Mouse (Mus musculus): Measurements from ENCODE around the gene Rars. TPM values are rescaled to one million over a fixed set of nuclear protein-coding genes. Genes with fewer than 3 reads are reported as not detected.

Rars gene
- polyA plus RNA-seq, 1 experiment from 2014 or later = 80.7 TPM

- H3K27me3 ChIP-seq = no peaks in the 10 kb centered on the region
- H3K4me3 ChIP-seq = no peak overlapping the region
- H3K4me1 ChIP-seq = no peaks in the 10 kb centered on the region
- 97% methylated on average over 4 of the region's 4 CpGs for WGBS
- H3K36me3 ChIP-seq = peaks cover 62% of the 10 kb centered on the region
- no peak overlapping the region for H3K27ac ChIP-seq
- H3K9me3 ChIP-seq = no peaks in the 10 kb centered on the region
- no peak for ATAC-seq (ENCODE audit: borderline replicate concordance, extremely low read depth, low FRiP score, low TSS enrichment)
- no peak overlapping the region for H3K9ac ChIP-seq
- H3K4me2 ChIP-seq = no peak overlapping the region
These were observed 49.8 kb downstream of the Rars start for GRCm38 (mm10) chr11:35784537-35784936.

- H3K4me2 ChIP-seq = no peak overlapping the region
- peaks cover 64% of the 10 kb centered on the region for H3K36me3 ChIP-seq
- no peak overlapping the region for H3K27ac ChIP-seq
- no peaks in the 10 kb centered on the region for H3K27me3 ChIP-seq
- no peaks in the 10 kb centered on the region for H3K9me3 ChIP-seq
- ATAC-seq (ENCODE audit: borderline replicate concordance, extremely low read depth, low FRiP score, low TSS enrichment) = no peak
- no peaks in the 10 kb centered on the region for H3K4me1 ChIP-seq
- 86% methylated on average over 3 of the region's 3 CpGs for WGBS
- no peak overlapping the region for H3K4me3 ChIP-seq
- no peak overlapping the region for H3K9ac ChIP-seq
These were observed 50.3 kb downstream of the Rars start for GRCm38 (mm10) chr11:35784002-35784401.

- H3K9ac ChIP-seq = no peak overlapping the region
- H3K4me3 ChIP-seq = no peak overlapping the region
- no peak overlapping the region for H3K4me2 ChIP-seq
- 82% methylated on average over 5 of the region's 5 CpGs for WGBS
- no peaks in the 10 kb centered on the region for H3K4me1 ChIP-seq
- no peaks in the 10 kb centered on the region for H3K27me3 ChIP-seq
- H3K9me3 ChIP-seq = no peaks in the 10 kb centered on the region
- ATAC-seq (ENCODE audit: borderline replicate concordance, extremely low read depth, low FRiP score, low TSS enrichment) = no peak
- no peak overlapping the region for H3K27ac ChIP-seq
- peaks cover 70% of the 10 kb centered on the region for H3K36me3 ChIP-seq
These were observed 51.3 kb downstream of the Rars start for GRCm38 (mm10) chr11:35783038-35783437.

DNA sequence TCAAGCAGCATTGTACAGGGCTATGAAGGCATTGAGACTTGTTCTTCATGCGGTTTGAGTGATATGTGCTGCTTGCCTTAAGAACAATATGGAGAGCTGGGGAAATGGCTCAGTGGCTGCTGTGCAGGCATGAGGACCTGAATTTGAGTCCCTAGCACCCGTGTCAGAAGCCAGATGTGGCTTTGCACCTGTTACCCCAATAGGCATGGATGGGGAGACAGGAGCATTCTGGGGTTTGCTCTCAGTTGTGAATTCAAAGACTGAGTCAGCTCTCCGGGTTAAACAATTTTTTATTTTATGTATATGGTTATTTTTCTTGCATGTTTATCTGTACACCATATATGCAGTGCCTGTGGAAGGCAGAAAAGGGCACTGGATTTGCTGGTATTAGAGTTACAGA is 51.9 kb downstream of the Rars start:
- Histone ChIP-seq H3K27me3 (no peaks in the 10 kb centered on the region), H3K36me3 (peaks cover 76% of the 10 kb centered on the region), H3K4me1 (no peaks in the 10 kb centered on the region), H3K4me2 (no peak overlapping the region), H3K27ac (no peak overlapping the region), H3K4me3 (no peak overlapping the region), H3K9me3 (no peaks in the 10 kb centered on the region), H3K9ac (no peak overlapping the region)
- ATAC-seq (ENCODE audit: borderline replicate concordance, extremely low read depth, low FRiP score, low TSS enrichment) = no peak
- 96% methylated on average over 3 of the region's 3 CpGs for WGBS

- no peak overlapping the region for H3K9ac ChIP-seq
- H3K9me3 ChIP-seq = no peaks in the 10 kb centered on the region
- no peak overlapping the region for H3K4me3 ChIP-seq
- H3K36me3 ChIP-seq = peaks cover 85% of the 10 kb centered on the region
- no peaks in the 10 kb centered on the region for H3K27me3 ChIP-seq
- no peak for ATAC-seq (ENCODE audit: borderline replicate concordance, extremely low read depth, low FRiP score, low TSS enrichment)
- no peak overlapping the region for H3K27ac ChIP-seq
- H3K4me2 ChIP-seq = no peak overlapping the region
- WGBS = 85% methylated on average over 3 of the region's 3 CpGs
- no peaks in the 10 kb centered on the region for H3K4me1 ChIP-seq
These were observed 54.0 kb downstream of the Rars start for GRCm38 (mm10) chr11:35780336-35780735.

- ATAC-seq (ENCODE audit: borderline replicate concordance, extremely low read depth, low FRiP score, low TSS enrichment) = no peak
- H3K9ac ChIP-seq = no peak overlapping the region
- peaks cover 51% of the 10 kb centered on the region for H3K36me3 ChIP-seq
- H3K9me3 ChIP-seq = no peaks in the 10 kb centered on the region
- peaks cover 8% of the 10 kb centered on the region; the same call in 1 of the 2 replicates for H3K4me1 ChIP-seq
- no peak overlapping the region for H3K4me3 ChIP-seq
- H3K27ac ChIP-seq = no peak overlapping the region
- H3K27me3 ChIP-seq = no peaks in the 10 kb centered on the region
- 86% methylated on average over 3 of the region's 3 CpGs for WGBS
- H3K4me2 ChIP-seq = no peak overlapping the region
These were observed 57.9 kb downstream of the Rars start for GRCm38 (mm10) chr11:35776452-35776851.

DNA sequence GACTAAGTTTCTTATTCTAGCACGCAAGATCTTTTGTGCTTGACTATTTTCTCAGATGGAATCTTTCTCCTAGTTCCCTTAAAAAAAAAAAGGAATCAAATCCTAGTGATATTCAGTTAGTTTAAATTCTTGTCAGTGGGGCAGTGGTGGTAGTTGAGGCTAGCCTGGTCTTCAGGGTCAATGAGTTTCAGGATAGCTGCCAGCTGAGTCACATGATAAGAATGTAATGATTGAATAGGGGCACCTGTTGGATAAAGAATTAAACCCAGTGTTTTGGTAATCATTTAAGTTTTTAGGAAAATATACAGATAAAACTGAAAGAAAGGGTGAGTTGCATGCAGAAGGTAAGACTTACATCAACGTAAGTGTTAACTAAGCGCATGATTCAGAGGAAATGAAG is 58.7 kb downstream of the Rars start:
- Histone ChIP-seq H3K4me2 (no peak overlapping the region), H3K9me3 (no peaks in the 10 kb centered on the region), H3K4me1 (peaks cover 16% of the 10 kb centered on the region), H3K9ac (no peak overlapping the region), H3K4me3 (no peak overlapping the region), H3K36me3 (peaks cover 47% of the 10 kb centered on the region), H3K27me3 (no peaks in the 10 kb centered on the region), H3K27ac (no peak overlapping the region)
- no peak for ATAC-seq (ENCODE audit: borderline replicate concordance, extremely low read depth, low FRiP score, low TSS enrichment)
- WGBS = 96% methylated on average over 3 of the region's 3 CpGs

DNA sequence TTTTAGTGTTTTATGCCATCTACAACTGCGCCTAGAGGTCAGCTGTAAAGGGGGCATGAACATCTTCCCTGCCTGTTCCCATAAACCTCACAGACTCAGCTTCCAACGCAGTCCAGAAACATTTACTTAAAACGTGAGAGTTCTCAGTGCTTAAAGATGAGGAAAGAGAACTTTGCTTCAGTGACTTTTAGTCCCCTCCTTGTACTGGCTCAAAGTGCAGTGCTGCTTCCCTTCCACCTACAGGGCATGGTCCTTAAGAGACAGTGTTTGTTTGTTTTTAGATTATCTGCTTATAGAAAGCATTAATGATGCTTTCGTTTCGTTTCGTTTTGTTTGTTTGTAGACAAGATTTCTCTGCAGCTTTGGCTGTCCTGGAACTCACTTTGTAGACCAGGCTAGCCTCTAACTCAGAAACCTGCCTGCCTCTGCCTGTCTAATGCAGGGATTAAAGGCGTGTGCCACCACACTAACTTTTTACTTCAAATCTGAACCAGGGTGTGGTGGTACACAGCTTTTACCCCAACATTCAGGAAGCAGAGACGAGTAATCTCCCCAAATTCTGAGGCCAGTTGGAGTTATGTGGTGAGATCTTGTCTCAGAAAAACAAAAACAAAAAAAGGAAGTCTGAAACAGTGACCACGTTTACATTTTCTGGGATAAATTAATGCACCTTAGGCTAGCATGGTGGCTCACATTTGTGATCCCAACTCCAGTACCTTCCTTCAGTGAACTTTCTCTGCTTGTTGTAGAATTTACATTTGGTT is 63.4 kb downstream of the Rars start:
- Histone ChIP-seq H3K4me2 (peak overlapping the region; percentile 62), H3K9me3 (no peaks in the 10 kb centered on the region), H3K4me1 (peaks cover 19% of the 10 kb centered on the region), H3K4me3 (peak overlapping the region; percentile 64), H3K27me3 (no peaks in the 10 kb centered on the region), H3K36me3 (0 out of 2 replicates have a peak, but pooled peaks cover 5% of the 10 kb centered on the region), H3K9ac (peak overlapping the region; percentile 71), H3K27ac (no peak overlapping the region)
- ATAC-seq (ENCODE audit: borderline replicate concordance, extremely low read depth, low FRiP score, low TSS enrichment) = no peak
- WGBS = 44% methylated on average over 9 of the region's 9 CpGs

DNA sequence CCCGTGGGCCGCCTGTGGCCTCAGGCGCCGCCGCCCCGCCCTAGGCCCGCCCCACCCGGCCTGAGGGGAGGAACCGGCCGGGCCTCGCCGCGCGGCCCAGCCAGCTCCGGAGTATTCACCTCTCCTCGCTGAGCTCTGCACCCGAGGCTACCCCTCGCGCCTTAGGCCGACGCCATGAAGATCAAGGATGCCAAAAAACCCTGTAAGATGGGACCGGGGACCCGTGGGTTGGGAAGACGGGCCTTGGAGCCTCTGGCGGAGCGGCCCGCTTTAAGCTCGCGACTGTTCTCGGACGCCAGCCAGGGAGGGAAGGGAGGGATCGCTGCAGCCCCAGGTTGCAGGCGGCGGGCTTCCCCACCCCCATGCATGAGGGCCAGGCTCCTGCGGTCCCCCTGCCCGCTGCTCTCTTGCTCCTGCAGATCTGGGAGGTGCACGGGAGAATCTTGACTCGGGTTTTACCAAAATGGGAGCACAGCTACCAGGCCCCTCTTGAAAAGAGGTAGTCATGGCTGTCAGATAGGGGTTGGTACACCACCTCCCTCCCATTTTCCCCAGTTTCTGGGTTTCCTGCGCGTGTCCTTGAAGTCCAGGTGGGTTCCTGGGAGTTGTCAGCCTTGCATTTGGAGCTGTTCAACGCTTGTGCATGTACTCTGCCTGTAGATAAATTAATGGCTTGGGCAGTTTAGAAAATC is 64.4 kb downstream of the Rars start:
- Histone ChIP-seq H3K9me3 (no peaks in the 10 kb centered on the region), H3K9ac (peak overlapping the region; percentile 71), H3K27me3 (no peaks in the 10 kb centered on the region), H3K4me2 (peak overlapping the region; percentile 62), H3K36me3 (0 out of 2 replicates have a peak, but pooled peaks cover 4% of the 10 kb centered on the region), H3K4me3 (peak overlapping the region; percentile 64), H3K27ac (peak overlapping the region; percentile 94), H3K4me1 (peaks cover 19% of the 10 kb centered on the region)
- WGBS = under 1% methylated on average over 35 of the region's 41 CpGs
- peak; percentile 92 for ATAC-seq (ENCODE audit: borderline replicate concordance, extremely low read depth, low FRiP score, low TSS enrichment)

DNA sequence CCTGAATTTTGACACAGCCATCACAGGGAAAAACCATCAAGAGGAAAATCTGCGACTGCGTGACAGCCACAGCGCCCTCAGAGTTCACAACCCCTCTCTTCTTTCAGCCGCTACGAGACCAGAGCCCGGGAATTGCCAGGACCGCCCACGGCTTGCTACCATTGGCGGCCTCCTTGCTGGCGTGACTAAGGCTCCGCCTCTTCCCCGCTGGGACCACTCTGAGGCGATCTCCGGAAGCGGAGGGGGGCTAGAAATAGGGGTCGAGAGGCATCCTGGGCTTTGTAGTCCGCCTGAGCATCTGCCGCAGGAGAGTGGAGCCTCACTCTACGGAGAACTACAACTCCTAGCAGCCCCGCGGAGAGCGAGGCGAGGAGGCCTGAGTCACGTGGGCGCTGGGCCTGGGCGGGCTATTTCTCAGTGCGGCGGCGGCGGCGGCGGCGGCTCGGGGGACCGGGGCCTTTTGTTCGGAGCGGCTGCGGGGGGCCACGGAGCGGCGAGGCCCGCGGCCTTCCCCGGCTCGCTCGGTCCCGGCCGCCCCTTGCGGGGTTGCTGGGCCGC is 65.0 kb downstream of the Rars start, which contains the start of gene Pank3:
Gene Pank3, plus strand, starts transcription at position 297 of the 558 bp plus-strand sequence.
- Histone ChIP-seq H3K36me3 (0 out of 2 replicates have a peak, but pooled peaks cover 4% of the 10 kb centered on the region), H3K27ac (peak within 1 kb of the TSS; percentile 94), H3K9ac (peak within 1 kb of the TSS; percentile 71), H3K27me3 (no peaks in the 10 kb centered on the region), H3K9me3 (no peaks in the 10 kb centered on the region), H3K4me3 (peak within 1 kb of the TSS; percentile 64), H3K4me1 (peaks cover 19% of the 10 kb centered on the region), H3K4me2 (peak within 1 kb of the TSS; percentile 62)
- ATAC-seq (ENCODE audit: borderline replicate concordance, extremely low read depth, low FRiP score, low TSS enrichment) = peak; percentile 100
- WGBS = 1% methylated on average over 37 of the region's 50 CpGs

GRCm38 (mm10) chr11:35766845-35767244 is 67.5 kb downstream of the Rars start:
- no peak overlapping the region for H3K4me3 ChIP-seq
- WGBS = 83% methylated on average over 5 of the region's 5 CpGs
- H3K4me2 ChIP-seq = no peak overlapping the region
- ATAC-seq (ENCODE audit: borderline replicate concordance, extremely low read depth, low FRiP score, low TSS enrichment) = no peak
- H3K27ac ChIP-seq = no peak overlapping the region
- H3K4me1 ChIP-seq = peaks cover 14% of the 10 kb centered on the region
- no peaks in the 10 kb centered on the region for H3K9me3 ChIP-seq
- no peak overlapping the region for H3K9ac ChIP-seq
- H3K27me3 ChIP-seq = no peaks in the 10 kb centered on the region
- no peaks in the 10 kb centered on the region for H3K36me3 ChIP-seq

DNA sequence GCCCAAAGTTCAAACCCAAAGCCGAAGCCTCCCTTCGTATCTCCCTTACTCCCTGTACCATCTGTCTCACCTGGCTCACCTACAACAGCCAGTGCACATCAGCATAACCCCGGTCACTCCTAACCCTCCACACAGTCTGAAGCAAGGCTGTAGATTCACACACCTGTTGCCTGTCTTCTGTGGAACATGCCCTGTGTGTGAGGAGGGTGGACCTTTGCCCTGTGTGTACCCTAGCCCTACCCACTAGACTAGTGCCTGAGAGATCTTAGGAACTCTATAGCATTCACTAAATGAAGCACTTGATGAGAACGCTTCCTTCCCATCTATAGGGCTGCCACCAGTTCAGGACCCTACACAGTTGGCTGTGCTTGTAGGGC is 73.7 kb downstream of the Rars start:
- H3K27ac ChIP-seq = no peak overlapping the region
- no peaks in the 10 kb centered on the region for H3K27me3 ChIP-seq
- WGBS = 88% methylated on average over 4 of the region's 4 CpGs
- no peaks in the 10 kb centered on the region for H3K36me3 ChIP-seq
- H3K4me2 ChIP-seq = no peak overlapping the region
- ATAC-seq (ENCODE audit: borderline replicate concordance, extremely low read depth, low FRiP score, low TSS enrichment) = no peak; the same call in 1 of the 2 replicates
- no peak overlapping the region for H3K4me3 ChIP-seq
- H3K4me1 ChIP-seq = peaks cover 15% of the 10 kb centered on the region; the same call in 1 of the 2 replicates
- H3K9ac ChIP-seq = no peak overlapping the region
- H3K9me3 ChIP-seq = no peaks in the 10 kb centered on the region
